Mouse (Mus musculus) neural tube, embryonic 11.5 days (tissue): ENCODE measurements around the gene Cldn9. TPM values are rescaled to one million over a fixed set of nuclear protein-coding genes. Genes with fewer than 3 reads are reported as not detected.

Experiments
- ATAC-seq: fragments of 200-750 bp; cut with Nextera tagmentation; 2 replicates; pipeline ENCODE4 v1.8.0; 2017; ENCODE audit warnings: moderate number of reproducible peaks, mild to moderate bottlenecking, moderate TSS enrichment, moderate library complexity; ENCODE audit not compliant: insufficient read depth, low FRiP score, low TSS enrichment
- DNase-seq: peaks from one replicate; pipeline ENCODE4 v3.0.0-alpha.2; 2015; ENCODE audit warnings: low spot score
- H3K27ac ChIP-seq: fragments of 300-500 bp; sonication (generic); 2 replicates; pipeline ENCODE4 v1.5.1; 2014; ENCODE audit warnings: low read depth, mild to moderate bottlenecking, low read length
- H3K27me3 ChIP-seq: fragments of 300-500 bp; sonication (generic); 2 replicates; pipeline ENCODE4 v1.6.1; 2014; ENCODE audit warnings: mild to moderate bottlenecking, low read length, mixed read lengths; ENCODE audit not compliant: control insufficient read depth, insufficient read depth
- H3K36me3 ChIP-seq: fragments of 300-500 bp; sonication (generic); 2 replicates; pipeline ENCODE4 v1.6.1; 2014; ENCODE audit warnings: mild to moderate bottlenecking, low read length, moderate library complexity, mixed read lengths; ENCODE audit not compliant: control insufficient read depth, insufficient read depth
- H3K4me1 ChIP-seq: fragments of 300-500 bp; sonication (generic); 2 replicates; pipeline ENCODE4 v1.6.1; 2014; ENCODE audit warnings: low read length, mixed read lengths; ENCODE audit not compliant: control insufficient read depth, insufficient read depth
- H3K4me2 ChIP-seq: fragments of 300-500 bp; sonication (generic); 2 replicates; pipeline ENCODE4 v1.6.1; 2014; ENCODE audit warnings: low read depth, mild to moderate bottlenecking, moderate library complexity
- H3K4me3 ChIP-seq: fragments of 300-500 bp; sonication (generic); 2 replicates; pipeline ENCODE4 v1.5.1; 2014; ENCODE audit warnings: low read depth, low read length
- H3K9ac ChIP-seq: fragments of 300-500 bp; sonication (generic); 2 replicates; pipeline ENCODE4 v1.6.1; 2014; ENCODE audit warnings: mild to moderate bottlenecking, low read length
- H3K9me3 ChIP-seq: fragments of 300-500 bp; sonication (generic); 2 replicates; pipeline ENCODE4 v1.6.1; 2016; ENCODE audit warnings: low read length; ENCODE audit not compliant: control insufficient read depth
- WGBS: fragments of 180-500 bp; shearing (Covaris S2); extraction: QIAGEN DNeasy Blood & Tissue Kit; methylation state at CpG from one replicate; pipeline ENCODE4 v1.1.7; 2014; 5-methylcytosine and 5-hydroxymethylcytosine counted together
- polyA plus RNA-seq: library from polyadenylated mRNA; unstranded; fragments of >200 nt; fragmentation: Nextera tagmentation; extraction: Ambion mirVana; gene quantifications from 2 replicates; pipeline ENCODE4 v1.2.1, GENCODE M21; 2014

The Cldn9 gene
- polyA plus RNA-seq = 1.3 and 1.9 TPM in 2 replicates

GRCm38 (mm10) chr17:23683856-23684672 is at the start of gene Cldn9:
Gene Cldn9 (minus strand): TSS chr17:23684026.
- Histone ChIP-seq H3K27me3 (peaks cover 42% of the 10 kb centered on the region), H3K9me3 (no peaks in the 10 kb centered on the region), H3K27ac (no peak within 1 kb of the TSS), H3K4me1 (peaks cover 2% of the 10 kb centered on the region; the same call in 1 of the 2 replicates), H3K36me3 (no peaks in the 10 kb centered on the region), H3K4me2 (no peak within 1 kb of the TSS), H3K9ac (no peak within 1 kb of the TSS), H3K4me3 (no peak within 1 kb of the TSS)
- ATAC-seq (no peak; the same call in 1 of the 2 replicates), DNase-seq (peak; percentile 12)
- 11% methylated on average over 15 of the region's 15 CpGs for WGBS

GRCm38 (mm10) chr17:23730441-23730840 is 46.6 kb upstream of the Cldn9 start:
- H3K4me2 ChIP-seq = no peak overlapping the region
- H3K27me3 ChIP-seq = no peaks in the 10 kb centered on the region
- H3K9ac ChIP-seq = no peak overlapping the region
- WGBS = 79% methylated on average over 1 of the region's 1 CpGs
- peaks cover 2% of the 10 kb centered on the region; the same call in 1 of the 2 replicates for H3K4me1 ChIP-seq
- no peaks in the 10 kb centered on the region; the same call in 1 of the 2 replicates for H3K36me3 ChIP-seq
- no peak overlapping the region for H3K27ac ChIP-seq
- DNase-seq (no peak), ATAC-seq (no peak)
- no peak overlapping the region for H3K4me3 ChIP-seq
- H3K9me3 ChIP-seq = no peaks in the 10 kb centered on the region

- peak overlapping the region; percentile 50; the same call in 1 of the 2 replicates for H3K27ac ChIP-seq
- ATAC-seq = peak; percentile 87
These were observed 42.9 kb upstream of the Cldn9 start for GRCm38 (mm10) chr17:23726758-23727142.

GRCm38 (mm10) chr17:23725999-23726757 is 42.4 kb upstream of the Cldn9 start, which contains the start of gene Pkmyt1:
Gene Pkmyt1 (plus strand): TSS chr17:23726336.
- peak; percentile 92 for ATAC-seq
- WGBS = 2% methylated on average over 42 of the region's 73 CpGs

More at GRCm38 (mm10) chr17:23726758-23727142, 42.9 kb upstream of the Cldn9 start:
- H3K4me1 ChIP-seq = peaks cover 2% of the 10 kb centered on the region; the same call in 1 of the 2 replicates
- peak overlapping the region; percentile 87 for H3K4me2 ChIP-seq
- no peaks in the 10 kb centered on the region for H3K9me3 ChIP-seq
- DNase-seq = peak; percentile 78
- no peaks in the 10 kb centered on the region for H3K36me3 ChIP-seq
- peak overlapping the region; percentile 65 for H3K4me3 ChIP-seq
- H3K9ac ChIP-seq = peak overlapping the region; percentile 75
- H3K27me3 ChIP-seq = no peaks in the 10 kb centered on the region
- WGBS = under 1% methylated on average over 20 of the region's 20 CpGs

GRCm38 (mm10) chr17:23725477-23725876 is 41.7 kb upstream of the Cldn9 start:
- no peaks in the 10 kb centered on the region for H3K9me3 ChIP-seq
- ATAC-seq (no peak), DNase-seq (no peak)
- no peaks in the 10 kb centered on the region for H3K36me3 ChIP-seq
- H3K4me3 ChIP-seq = peak overlapping the region; percentile 65
- WGBS = 70% methylated on average over 4 of the region's 4 CpGs
- H3K27ac ChIP-seq = no peak overlapping the region
- H3K9ac ChIP-seq = peak overlapping the region; percentile 50
- no peaks in the 10 kb centered on the region for H3K27me3 ChIP-seq
- H3K4me1 ChIP-seq = peaks cover 2% of the 10 kb centered on the region; the same call in 1 of the 2 replicates
- H3K4me2 ChIP-seq = peak overlapping the region; percentile 87

More at GRCm38 (mm10) chr17:23725999-23726757, 42.4 kb upstream of the Cldn9 start, which contains the start of gene Pkmyt1:
- Histone ChIP-seq H3K4me3 (peak within 1 kb of the TSS; percentile 65), H3K4me1 (peaks cover 2% of the 10 kb centered on the region; the same call in 1 of the 2 replicates), H3K4me2 (peak within 1 kb of the TSS; percentile 87), H3K9me3 (no peaks in the 10 kb centered on the region), H3K27ac (peak within 1 kb of the TSS; percentile 50; the same call in 1 of the 2 replicates), H3K36me3 (no peaks in the 10 kb centered on the region), H3K27me3 (no peaks in the 10 kb centered on the region), H3K9ac (peak within 1 kb of the TSS; percentile 75)
- peak; percentile 98 for DNase-seq

- DNase-seq = no peak
- Histone ChIP-seq H3K4me3 (no peak within 1 kb of the TSS), H3K9me3 (no peaks in the 10 kb centered on the region), H3K4me1 (peaks cover 2% of the 10 kb centered on the region; the same call in 1 of the 2 replicates), H3K4me2 (no peak within 1 kb of the TSS), H3K27me3 (no peaks in the 10 kb centered on the region), H3K27ac (no peak within 1 kb of the TSS), H3K36me3 (no peaks in the 10 kb centered on the region), H3K9ac (no peak within 1 kb of the TSS)
- 66% methylated on average over 7 of the region's 7 CpGs for WGBS
- no peak for ATAC-seq
These were observed 38.7 kb upstream of the Cldn9 start, which contains the start of gene 1520401A03Rik for GRCm38 (mm10) chr17:23722376-23723125. Gene 1520401A03Rik (minus strand): TSS chr17:23722783.

- WGBS = 83% methylated on average over 2 of the region's 2 CpGs
- ATAC-seq = no peak
- no peaks in the 10 kb centered on the region for H3K27me3 ChIP-seq
These were observed 38.1 kb upstream of the Cldn9 start for GRCm38 (mm10) chr17:23721886-23722285.

GRCm38 (mm10) chr17:23719455-23719854 is 35.6 kb upstream of the Cldn9 start:
- ATAC-seq (no peak), DNase-seq (no peak)
- Histone ChIP-seq H3K4me1 (no peaks in the 10 kb centered on the region), H3K4me3 (no peak overlapping the region), H3K9ac (no peak overlapping the region), H3K27me3 (no peaks in the 10 kb centered on the region), H3K9me3 (no peaks in the 10 kb centered on the region), H3K36me3 (no peaks in the 10 kb centered on the region), H3K4me2 (no peak overlapping the region), H3K27ac (no peak overlapping the region)
- WGBS = 42% methylated on average over 1 of the region's 1 CpGs

More at GRCm38 (mm10) chr17:23721886-23722285, 38.1 kb upstream of the Cldn9 start:
- no peak overlapping the region for H3K9ac ChIP-seq
- H3K4me2 ChIP-seq = no peak overlapping the region
- no peaks in the 10 kb centered on the region for H3K36me3 ChIP-seq
- no peak overlapping the region for H3K27ac ChIP-seq
- H3K4me1 ChIP-seq = peaks cover 2% of the 10 kb centered on the region; the same call in 1 of the 2 replicates
- DNase-seq = no peak
- H3K9me3 ChIP-seq = no peaks in the 10 kb centered on the region
- no peak overlapping the region for H3K4me3 ChIP-seq
